Mouse (Mus musculus) embryo, embryonic 11 days (tissue): ENCODE data around the gene 1700069L16Rik.

Source experiments
- DNase-seq: peaks from one replicate; pipeline ENCODE4 v3.0.0-alpha.2; 2015

1700069L16Rik gene

DNA sequence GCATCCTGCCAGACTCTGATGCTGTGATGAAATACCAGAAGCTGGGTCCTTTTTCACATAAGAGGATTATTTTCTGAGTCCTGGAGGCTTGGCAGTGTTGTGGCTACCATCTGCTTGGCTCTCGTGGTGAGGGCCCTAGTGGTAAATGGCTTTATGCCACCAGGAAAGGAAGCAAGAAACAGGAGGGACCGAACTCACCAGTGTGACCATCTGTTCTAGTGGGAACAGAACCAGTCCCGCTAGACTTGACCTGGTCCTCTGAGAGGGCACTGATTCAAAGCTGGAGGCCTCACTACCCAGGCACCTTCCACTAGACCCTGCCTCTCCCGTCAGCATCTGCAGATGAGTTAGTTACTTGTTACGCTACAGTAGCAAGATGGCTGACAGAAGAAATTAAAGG lies 41.3 kb downstream of the 1700069L16Rik start:
- no peak for DNase-seq

DNA sequence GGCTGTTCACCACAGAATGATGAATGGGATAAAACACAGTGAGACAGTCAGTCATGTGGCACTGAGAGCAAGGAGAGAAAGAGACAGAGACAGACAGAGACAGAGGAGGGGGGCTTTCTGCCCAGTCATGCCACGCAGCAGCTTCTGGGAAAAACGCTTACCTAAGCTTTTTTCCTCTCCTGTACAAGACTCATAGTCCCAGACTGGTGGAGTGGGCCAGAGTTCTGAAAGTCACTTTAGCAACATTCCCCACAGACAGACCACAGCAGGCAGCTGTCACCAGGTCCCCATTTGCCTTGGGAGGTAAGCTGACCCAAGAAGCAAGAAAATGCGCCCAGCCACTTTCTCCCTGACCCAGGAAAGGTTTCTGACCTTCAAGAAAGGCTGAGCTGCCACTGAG lies 42.1 kb downstream of the 1700069L16Rik start:
- DNase-seq: no peak

DNA sequence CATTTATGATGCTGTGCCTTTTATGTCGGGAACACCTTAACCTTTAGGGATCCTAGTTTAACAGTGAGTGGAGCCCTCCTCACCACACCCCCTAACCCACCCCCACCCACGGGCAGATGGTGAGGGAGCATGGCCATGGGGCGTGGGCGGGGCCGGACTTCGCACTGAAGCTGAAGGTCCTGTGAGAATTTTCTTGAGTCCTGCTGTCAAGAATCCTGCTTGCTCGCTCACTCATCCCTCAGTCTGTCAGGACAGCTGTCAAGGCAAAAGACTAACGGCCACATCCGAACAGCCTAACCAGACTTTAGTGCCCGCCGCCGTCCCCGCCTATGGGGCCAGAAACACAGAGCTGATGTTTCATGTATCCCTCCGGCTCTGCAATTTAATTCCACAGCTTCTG lies 43.4 kb downstream of the 1700069L16Rik start:
- DNase-seq: no peak

DNA sequence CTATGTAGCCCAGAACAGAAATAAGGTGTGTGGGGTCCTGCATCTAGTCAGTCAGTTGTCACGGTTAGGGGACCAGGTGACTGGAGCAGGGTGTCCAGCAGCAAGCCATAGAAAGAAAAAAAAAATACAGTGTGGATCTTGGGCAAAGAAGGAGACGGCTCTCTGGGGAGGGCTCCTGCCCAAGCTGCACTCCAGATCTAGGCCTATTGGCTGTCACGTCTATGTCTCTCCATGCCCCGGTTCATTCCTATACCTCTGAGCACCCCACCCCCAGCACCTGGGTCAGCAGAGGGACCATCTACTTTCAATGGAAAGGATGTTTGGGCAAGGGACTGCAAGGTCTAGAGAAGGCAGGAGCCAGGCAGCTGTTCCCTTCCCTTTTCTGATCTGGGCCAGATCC lies 45.1 kb downstream of the 1700069L16Rik start:
- DNase-seq: no peak

DNA sequence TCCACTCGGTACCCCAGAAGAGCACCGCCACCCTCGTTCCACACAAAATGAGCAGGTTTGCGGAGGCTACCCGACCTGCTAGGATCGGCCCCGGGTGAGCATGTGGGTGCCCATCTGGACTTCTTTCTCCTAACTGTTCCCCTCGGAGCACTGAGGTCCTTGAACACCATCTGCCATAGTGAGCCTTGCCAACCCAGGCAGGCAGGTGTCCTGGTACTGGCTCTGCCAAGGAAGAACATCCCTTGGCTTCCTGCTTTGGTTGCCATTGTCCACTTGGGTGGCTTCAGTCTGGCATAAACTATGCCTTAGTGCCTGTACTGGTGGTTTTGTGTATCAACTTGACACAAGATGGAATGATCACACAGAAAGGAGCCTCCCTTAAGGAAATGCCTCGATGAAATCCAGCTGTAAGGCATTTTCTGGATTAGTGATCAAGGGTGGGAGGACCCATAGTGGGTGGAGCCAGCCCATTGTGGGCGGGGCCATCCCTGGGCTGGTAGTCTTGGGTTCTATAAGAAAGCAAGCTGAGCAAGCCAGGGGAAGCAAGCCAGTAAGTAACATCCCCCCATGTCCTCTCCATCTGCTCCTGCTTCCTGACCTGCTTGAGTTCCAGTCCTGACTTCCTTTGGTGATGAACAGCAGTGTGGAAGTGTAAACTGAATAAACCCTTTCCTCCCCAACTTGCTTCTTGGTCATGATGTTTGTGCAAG lies 45.7 kb downstream of the 1700069L16Rik start:
- DNase-seq: no peak

DNA sequence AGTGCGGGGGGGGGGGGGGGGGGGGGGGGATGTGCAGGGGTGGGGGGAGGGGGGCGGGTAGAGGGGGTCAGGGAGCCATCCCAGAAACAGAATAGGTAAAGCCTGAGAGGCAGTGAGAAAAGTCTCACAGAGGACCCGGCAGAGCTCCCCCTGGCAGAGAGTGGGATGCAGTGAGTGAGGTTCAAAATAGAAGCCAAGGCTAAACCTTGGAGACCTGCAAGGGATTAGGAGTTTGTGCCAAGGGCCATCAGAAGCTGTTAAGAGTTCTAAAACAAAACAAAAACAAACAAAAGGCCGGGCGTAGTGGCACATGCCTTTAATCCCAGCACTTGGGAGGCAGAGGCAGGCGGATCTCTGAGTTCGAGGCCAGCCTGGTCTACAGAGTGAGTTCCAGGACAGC lies 47.0 kb downstream of the 1700069L16Rik start:
- DNase-seq: no peak

DNA sequence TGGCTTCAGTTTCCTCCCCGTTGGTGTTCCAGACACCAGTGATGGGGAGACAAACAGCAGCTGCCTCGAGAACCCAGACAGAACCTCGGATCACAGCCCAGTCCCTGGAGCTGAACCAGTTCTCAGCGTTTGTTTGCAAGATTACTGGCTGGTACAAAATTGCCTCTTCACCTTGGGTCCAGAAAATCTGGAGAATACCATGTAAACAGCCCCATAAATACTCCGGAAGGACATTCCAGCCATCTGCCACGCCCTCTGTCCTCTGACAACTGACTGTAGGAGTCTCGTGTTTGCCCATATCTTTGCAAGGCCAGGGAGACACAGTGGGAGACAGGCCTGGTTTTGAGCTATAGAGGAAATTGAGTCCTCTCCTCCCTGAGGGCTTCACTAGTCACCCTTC lies 49.7 kb downstream of the 1700069L16Rik start:
- DNase-seq: no peak

DNA sequence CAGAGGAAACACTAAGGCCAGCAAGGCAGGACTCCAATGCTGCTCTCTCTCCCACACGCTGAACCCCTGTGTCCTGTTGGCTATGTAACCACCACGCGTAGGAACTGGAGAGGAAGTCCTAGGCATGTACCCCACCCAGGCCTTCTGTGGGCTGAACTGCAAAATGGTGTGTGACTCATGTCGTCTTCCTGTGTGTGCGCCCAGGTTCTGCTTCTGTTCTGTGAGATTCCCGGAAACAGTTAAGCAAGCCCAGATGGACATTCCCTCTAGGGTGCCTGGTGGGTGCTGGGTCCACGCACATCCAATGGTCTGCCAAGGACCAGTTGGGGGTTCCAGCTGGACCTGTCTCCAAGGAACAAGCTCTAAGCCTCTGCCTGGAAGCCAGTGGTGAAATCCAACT lies 52.1 kb downstream of the 1700069L16Rik start:
- no peak for DNase-seq

DNA sequence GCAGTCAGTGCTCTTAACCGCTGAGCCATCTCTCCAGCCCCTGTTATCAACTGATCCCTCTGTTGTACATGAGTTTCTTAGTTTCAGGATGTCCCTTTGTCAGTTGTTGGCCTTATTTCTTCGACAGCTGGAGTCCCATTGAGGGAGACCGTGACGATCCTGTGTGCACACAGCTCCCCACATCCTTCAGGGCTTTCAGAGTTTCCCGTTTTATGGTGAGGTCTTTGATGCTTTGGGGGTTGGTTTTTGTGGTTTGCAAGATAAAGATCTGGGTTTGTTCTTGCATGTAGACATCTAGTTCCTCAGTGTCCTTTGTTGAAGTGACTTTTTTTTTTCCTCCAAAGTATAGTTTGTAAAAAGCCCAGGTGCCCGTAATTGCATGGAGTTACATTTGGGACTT lies 54.0 kb downstream of the 1700069L16Rik start:
- no peak for DNase-seq

DNA sequence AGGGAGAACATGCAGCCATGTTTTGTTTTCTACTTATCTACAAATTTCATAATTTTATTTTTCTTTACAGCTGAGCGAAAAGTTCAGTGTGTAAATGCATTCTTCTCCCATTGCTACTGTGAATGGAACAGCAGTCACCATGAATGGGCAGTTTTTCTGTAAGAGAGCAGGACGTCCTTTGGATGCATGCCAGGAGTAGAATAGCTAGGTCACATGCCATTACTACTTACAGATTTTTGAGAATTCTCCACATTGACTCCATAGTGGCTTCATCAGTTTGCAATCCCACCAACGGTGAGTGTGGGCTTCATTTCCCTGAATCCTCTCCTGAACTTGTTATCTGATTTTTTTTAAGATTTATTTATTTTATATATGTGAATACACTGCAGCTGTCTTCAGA lies 54.5 kb downstream of the 1700069L16Rik start:
- no peak for DNase-seq

DNA sequence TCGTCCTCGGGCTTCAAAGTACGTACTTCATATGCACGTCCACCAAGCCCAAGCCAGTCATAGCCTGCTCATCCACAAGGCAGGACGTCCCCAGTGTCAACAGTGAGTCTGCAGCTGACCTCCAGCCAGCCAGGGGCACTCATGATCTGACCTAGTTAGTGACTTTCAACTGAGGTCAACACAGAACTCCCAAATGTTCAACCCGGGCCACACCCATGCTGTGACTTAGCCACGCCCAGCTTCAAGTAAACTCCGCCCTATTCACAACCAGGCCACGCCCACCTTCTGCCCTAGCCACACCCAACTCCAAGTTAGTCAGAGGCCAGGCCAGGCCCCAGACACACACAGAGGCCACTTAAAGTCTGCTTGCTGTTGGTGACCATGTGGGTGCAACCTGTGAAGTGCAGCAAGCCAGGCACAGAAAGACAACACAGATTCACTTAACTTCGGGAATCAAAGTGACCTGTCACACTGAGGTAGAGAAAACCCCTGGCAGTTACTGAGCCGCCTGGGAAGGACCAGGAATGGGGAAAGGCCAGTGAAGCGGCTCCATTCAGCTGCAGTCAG lies 59.9 kb downstream of the 1700069L16Rik start:
- no peak for DNase-seq

DNA sequence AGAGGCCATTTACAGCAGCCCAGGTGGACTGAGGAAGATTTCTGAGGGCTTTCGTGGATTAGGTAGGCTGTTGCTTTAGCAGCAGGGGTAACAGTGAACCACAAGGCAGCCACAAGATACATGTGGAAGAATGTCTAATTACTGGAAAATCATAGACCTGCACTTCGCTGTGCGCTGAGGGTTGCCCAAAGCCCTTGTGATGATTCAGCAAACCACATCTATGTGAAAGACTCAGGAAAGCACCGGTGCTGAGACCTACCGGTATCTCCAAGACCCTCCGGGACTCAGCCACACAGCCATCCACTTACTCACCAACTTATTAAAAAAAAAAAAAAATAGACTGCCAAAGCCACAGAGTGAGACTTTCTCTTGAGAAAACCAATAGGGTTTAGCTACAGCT lies 60.4 kb downstream of the 1700069L16Rik start:
- no peak for DNase-seq

DNA sequence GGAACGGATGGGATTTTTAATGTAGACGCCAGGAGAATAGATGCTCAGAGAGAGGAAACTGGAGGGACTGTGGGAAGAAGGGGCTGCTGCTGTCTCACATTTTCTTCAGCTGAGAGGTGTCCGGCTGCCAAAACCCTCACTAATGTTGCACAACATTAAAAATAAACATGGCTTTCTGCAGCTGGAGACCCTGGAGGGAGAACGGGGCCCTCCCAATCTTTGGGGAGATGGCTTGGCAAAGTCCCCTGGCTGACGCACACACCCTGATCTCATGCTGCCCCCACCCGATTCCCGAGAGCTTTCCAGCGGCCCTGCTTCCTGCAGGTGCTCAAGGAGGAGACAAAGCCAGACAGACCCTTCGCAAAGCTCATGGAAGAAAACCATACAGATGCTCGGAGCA lies 63.7 kb downstream of the 1700069L16Rik start:
- DNase-seq: no peak

DNA sequence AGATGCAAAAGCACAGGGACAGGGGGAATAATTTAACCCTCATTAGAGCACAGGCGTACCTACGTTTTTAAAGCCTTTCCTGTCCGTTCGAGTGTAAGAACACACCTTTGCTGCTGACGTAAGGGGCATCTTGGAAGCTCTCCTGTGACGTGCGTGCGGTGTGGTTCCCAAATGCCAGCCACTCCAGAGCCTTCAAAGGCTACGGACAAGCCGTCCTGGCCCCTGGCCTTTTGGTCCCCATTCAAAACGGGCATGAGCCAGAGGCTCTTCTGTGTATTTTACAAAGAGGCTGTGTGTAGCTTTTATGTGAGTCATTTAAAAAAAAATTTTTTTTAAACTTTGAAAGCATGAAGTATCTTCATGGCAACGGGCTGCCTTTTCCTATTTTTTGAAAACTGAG lies 69.8 kb downstream of the 1700069L16Rik start:
- DNase-seq: no peak

DNA sequence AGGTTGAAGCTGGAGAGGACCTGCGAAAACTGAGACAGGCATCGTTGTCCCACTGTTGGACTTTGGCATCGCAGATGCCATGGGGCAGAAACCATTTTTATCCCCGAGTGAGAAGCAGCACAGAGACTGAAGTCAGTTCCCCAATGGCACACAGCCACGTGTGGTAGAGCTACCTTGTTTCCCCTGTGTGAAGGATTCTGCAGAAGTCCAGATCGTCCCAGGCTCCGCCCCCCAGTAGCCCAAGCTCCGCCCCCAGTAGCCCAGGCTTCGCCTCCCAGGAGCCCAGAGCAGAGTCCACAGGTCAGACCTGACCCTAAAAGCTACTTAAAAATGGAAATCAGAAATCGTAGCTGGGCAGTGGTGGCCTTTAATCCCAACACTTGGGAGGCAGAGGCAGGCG lies 70.4 kb downstream of the 1700069L16Rik start:
- no peak for DNase-seq

DNA sequence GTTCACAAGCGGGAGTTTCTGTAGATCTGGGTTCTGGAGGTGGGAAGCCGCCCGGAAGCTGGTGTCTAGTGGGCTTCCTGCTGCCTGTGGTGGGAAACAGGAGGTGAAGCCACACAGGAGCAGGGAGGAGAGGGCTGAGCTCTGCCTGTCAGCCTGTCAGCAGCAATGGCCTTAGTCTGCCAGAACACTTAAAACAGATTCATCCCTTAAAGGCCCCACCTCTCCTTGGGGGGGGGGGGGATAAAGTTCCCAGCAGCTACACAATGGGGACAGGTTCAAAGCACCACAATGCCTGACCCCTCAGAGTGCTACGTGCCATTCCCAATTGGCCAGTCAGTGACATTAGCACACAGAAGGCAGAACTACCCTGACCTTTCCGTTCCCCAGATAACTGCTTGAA lies 72.4 kb downstream of the 1700069L16Rik start:
- no peak for DNase-seq

DNA sequence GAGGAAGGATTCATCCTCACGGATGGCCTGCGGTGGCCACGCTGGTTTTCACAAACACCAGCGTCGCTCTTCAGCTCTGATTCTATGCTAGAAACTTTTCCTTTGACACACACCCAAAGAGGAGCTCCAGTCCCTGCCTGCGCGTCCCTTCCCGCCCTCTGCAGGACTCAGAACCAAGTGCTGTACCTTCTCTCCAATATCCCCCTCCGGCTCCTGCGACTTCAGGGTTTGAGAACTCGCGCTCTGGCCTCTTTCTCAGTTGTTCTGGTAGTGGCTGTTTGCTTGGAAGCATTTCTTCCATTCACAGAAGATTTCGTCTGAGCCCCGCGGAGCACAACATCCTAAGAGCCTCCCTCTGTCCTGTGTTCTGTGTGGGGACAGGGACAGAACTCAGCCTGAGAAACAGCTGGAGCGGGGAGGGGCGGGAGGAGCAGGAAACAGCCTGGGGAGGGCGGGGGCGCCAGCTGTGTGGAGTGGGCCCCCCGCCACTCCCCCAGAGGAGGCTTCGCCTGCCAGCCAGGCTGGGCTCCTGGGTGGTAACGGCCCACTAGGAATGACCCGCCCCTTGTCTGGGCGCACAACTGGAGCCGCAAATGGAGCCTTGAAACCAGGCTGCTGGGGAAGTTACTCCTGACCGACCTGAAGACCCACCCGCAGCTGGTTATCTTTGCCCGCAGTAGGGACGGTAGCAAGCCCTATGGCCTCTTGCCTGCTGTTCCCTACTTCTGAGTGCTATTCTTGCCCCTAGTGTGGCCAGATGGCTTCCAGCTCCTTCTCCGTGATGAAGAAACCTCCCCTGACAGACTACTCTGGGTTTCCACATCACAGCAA lies 74.3 kb downstream of the 1700069L16Rik start, which contains the start of gene Cmklr1:
TSS of gene Cmklr1 (minus strand) at position 392 of the 831 bp plus-strand sequence.
- DNase-seq: peak; percentile 56

DNA sequence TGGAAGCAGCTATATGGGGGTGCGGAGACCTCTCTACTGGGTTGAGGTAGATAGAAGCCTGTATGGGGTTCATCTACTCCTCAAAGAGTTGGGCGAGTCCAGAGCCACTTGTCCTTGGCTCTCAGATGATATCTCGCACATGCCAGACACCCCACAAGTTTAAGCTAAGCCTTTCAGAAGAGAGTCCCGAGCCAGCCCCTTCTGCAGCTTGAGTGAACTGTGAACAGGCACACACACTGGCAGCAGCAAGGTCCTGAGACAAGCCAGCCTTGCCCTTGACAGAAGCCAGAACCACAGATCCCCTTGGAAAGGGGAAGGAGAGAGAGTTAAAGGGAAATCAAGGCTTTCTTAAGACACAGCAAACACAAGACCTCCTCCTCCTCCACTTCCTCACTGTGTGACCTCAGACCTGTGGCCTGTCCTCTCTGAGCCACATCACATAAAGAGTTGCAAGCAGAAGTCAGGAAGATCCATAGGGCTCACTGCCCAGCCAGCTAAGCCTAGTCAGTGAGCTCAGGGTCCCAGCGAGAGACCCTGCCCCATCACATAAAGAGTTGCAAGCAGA lies 75.8 kb downstream of the 1700069L16Rik start:
- no peak for DNase-seq

DNA sequence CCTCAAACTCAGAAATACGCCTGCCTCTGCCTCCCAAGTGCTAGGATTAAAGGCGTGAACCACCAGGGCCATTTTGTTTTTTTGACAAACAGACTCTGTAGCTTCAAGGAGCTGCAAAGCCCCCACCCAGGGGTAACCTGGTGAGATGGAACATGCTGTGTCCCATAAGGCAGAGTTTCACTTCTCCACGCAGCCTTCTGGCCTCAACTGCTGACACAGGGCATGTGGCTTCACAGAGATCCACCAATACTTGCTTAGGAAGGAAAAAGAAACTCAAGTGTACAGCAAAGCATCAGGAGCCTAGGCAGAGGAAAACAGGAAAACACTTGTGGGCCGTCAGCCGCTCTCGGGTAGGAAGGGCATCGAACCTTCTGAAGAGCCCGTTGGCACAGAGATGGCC lies 77.4 kb downstream of the 1700069L16Rik start:
- DNase-seq: no peak

DNA sequence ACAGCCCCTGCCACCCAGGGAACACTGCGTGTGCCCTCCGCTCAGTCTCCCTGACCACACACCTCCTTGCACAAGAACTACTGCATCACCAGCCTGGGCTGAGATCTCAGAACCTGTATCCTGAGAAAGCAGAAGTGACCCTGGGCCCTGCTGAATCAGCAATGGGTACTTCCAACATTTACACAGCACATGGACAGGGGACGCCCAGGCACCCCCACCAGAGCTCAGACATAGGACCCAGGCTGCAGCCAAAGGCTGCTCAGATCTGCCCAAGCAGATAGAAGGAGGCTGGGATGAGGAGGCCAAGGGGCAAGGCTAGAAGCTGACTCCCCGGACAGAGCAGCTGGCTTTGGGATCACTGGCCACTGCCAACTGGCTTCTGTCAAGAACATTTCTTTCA lies 80.1 kb downstream of the 1700069L16Rik start:
- DNase-seq: no peak

DNA sequence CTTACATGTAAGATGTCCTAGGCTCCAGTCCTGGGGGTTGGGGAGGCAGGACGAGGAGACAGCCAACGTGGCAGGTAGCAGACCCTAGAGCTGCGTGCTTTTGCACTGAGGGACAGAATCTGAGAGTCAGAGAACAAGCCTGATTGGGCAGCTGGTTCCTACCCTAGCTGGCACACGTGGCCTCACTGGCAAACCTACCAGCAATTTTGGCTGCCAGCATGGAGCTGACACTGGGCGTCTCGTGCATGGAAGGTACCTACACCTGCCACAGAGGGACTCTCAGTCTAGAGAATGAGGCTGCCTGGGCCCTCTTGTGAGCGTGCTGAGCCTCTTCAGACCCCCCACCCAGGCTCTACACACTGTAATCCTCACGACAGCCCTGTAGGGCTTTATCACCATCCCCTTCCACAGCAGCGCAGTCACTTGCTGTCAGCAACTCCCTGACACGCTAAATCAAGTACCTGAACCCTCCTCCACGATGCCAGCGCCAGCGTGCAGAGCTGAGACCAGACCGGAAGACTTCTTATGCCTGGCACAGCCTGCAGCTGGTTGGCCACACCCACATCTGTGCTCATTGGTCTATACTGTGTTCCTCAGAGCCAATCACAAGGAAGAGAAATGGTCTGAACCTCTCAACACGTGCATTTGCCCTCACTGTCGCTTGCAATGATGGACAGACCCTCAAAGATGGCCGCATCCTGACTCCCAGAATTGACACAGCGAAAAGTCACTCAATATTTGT lies 81.3 kb downstream of the 1700069L16Rik start:
- peak; percentile 67 for DNase-seq
